Mouse (Mus musculus): ENCODE measurements around the gene Klk6. TPM values are rescaled to one million over a fixed set of nuclear protein-coding genes. Genes with fewer than 3 reads are reported as not detected.

Gene Klk6
- not detected in 2 replicates for total RNA-seq (2023)

DNA sequence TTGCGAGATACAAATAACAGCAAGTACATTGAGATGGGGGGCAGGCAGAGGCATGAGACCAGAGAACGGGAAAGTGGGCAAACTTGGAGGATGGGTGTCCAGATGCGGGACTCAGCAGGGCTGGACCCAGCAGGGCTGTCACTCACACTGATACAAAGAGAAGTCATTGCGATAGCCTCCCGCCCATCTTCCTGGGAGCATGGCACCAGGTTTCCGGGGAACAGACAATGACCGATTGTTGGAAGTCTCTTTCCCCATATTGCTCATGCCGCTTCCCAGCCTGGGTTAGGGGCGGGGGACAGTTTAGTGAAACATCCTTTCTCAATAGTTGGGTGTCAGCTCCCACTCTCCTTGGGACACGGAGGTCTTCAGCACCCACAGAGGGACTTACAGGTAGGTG, at the start of gene Klk6:
Klk6 (plus strand) TSS at position 301 of the 400 bp plus-strand sequence.

DNA sequence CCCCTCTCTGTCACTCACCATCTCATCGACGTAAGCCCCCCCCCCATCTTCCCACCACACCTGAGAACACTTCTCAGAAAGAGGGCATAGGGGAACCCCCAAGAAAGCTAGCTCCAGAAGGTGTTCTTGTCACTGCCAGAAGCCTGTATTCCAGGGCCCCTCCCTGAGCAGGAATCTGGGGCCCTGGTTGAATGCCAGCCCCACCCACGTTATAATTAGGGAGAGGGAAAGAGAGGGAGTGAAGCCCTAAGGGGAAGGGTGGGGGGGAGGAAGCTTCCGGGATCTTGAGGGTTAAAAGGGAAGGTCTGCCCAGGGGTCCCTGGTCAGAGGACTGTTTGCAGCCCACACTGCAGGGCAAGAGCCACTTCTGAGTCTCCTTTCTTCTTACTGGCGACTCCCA, 43.6 kb upstream of the Klk6 start, which contains the start of gene Klk10:
Klk10 (plus strand) TSS at position 290 of the 400 bp plus-strand sequence.

DNA sequence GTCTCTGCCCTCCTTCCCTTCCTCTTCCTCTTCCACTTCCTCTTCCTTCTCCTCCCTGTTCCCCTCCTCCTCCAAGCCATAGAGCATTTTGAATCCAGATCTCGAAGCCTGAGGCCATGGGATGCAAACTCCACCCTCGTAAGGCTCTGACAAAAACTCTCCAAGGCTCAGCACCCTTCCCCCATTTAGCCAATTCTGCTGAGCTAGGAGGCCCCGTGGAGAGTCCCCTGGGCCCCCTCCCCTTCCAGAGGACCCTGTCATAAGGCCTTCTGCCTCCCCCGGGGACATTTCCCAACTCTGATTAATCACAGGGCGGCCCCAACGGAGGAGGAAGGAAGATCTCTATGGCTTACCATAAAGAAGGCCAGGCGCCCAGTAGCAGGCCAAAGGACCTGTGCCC, 32.7 kb upstream of the Klk6 start, which contains the start of gene Klk9:
Klk9 (plus strand) TSS at position 301 of the 400 bp plus-strand sequence.

DNA sequence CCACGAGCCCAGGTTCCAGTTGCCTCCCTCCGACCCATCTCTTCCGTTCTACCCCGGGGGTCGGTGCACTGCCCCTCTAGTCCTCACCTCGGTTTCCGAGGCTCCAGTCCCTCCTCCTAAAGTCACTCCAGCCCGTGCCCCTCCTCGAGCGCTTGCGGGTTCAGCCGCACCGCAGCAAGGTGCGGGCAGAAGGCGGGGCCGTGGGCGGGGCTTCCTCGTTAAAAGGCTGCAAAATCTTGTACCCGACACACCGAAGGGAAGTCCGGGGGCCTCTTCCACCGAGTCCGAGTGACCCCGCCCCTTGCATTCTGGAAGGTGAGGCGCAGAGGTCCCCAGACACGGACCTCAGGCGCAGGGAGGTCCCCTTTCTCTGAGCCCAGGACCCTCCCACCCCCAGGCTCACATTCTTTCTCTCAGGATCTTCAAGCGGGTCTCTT, 26.9 kb upstream of the Klk6 start, which contains the start of gene Klk8:
Klk8 (plus strand) TSS at position 245 of the 437 bp plus-strand sequence.

DNA sequence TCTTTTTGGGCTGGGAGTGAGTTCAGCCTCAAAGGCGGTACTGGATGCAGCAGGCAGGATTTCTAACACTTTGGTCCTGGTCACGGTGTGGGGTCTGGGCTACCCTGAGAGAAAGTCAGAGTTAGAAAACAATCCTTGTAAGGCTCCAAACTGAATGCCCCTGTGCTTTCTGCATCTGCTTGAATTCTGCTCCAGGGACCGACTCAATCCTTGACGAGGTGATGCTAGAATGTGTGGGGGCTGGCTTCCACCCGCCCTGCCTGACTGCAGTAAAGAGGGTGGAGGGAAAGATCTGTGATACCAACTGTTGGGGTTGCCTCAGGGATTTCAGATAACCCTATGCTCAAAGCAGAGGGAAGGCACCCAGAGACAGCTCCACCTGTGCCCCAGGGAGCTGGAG, 13.3 kb upstream of the Klk6 start, which contains the start of gene Klk7:
Klk7 (plus strand) TSS at position 301 of the 400 bp plus-strand sequence.

DNA sequence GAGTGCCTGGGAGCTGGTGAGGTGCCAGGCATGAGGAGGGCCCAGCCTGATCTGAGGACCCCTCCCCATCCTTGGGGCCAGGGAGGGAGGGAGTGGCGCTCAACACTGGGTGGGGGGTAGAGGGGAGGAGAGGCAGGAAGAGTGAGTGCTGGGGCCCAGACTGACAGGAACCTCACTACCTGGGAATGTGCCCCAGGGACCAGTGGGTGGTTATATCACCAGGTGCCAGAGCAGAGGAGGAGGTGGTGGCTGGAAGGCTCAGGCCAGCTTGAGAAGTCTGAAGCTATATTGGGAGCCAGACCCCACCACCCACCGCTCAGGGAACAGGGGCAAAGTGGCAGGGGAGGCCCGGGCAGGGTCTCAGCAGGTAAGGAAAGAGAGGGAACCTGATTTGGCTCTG, 17.4 kb downstream of the Klk6 start, which contains the start of gene Klk5:
Klk5 (plus strand) TSS at position 271 of the 400 bp plus-strand sequence.

DNA sequence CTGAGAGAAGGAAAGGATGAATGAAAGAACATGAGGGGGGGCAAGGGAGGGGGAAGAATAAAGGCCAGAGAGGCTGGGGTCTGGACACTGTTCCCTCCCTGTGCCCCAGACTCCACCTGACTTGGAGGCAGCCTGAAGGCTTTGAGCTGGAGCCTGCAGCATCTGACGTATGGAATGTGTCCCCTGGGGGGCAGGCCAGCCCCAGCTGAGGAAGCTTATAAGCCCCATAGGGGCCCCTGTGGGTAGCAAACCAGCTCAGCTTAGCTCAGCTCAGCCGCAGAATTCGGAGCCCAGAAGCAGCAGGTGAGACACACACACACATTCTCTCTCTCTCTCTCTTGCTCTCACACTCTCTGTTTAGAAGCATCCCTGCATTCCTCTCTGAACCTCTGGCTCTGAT, 56.6 kb downstream of the Klk6 start, which contains the start of gene Klk4:
Klk4 (plus strand) TSS at position 249 of the 400 bp plus-strand sequence.

Other genes starting within 250 kb of the Klk6 start
- gene Zfp719, start 244.9 kb upstream of the Klk6 start, total RNA-seq (2023): 11.0 and 12.6 TPM in 2 replicates
- 0.41 and 0.63 TPM in 2 replicates for gene Zfp819, start 217.3 kb upstream of the Klk6 start, total RNA-seq (2023)
- gene Ceacam18, start 189.8 kb upstream of the Klk6 start, total RNA-seq (2023): not detected in 2 replicates
- 153 and 158 TPM in 2 replicates for gene Siglece, start 164.3 kb upstream of the Klk6 start, total RNA-seq (2023)
- 2.6 and 3.2 TPM in 2 replicates for gene Ctu1, start 152.5 kb upstream of the Klk6 start, total RNA-seq (2023)
- not detected in 2 replicates for gene Klk14, start 134.1 kb upstream of the Klk6 start, total RNA-seq (2023)
- not detected in 2 replicates for gene Klk13, start 111.9 kb upstream of the Klk6 start, total RNA-seq (2023)
- gene Klk12, start 55.6 kb upstream of the Klk6 start, total RNA-seq (2023): not detected in 2 replicates
- not detected in 2 replicates for gene Klk11, start 49.9 kb upstream of the Klk6 start, total RNA-seq (2023)
- gene Klk10, start 43.5 kb upstream of the Klk6 start, total RNA-seq (2023): not detected in 2 replicates
- gene Klk9, start 32.6 kb upstream of the Klk6 start, total RNA-seq (2023): not detected in 2 replicates
- 1.4 and 1.7 TPM in 2 replicates for gene Klk8, start 26.9 kb upstream of the Klk6 start, total RNA-seq (2023)
- not detected in 2 replicates for gene Klk7, start 13.2 kb upstream of the Klk6 start, total RNA-seq (2023)
- gene Klk5, start 17.5 kb downstream of the Klk6 start, total RNA-seq (2023): not detected in 2 replicates
- gene Klk4, start 56.7 kb downstream of the Klk6 start, total RNA-seq (2023): not detected in 2 replicates
- not detected in 2 replicates for gene Klk15, start 109.2 kb downstream of the Klk6 start, total RNA-seq (2023)
- not detected in 2 replicates for gene Klk1b8, start 126.2 kb downstream of the Klk6 start, total RNA-seq (2023)
- gene Klk1b1, start 142.3 kb downstream of the Klk6 start, total RNA-seq (2023): not detected in 2 replicates
- not detected in 2 replicates for gene Klk1b9, start 151.6 kb downstream of the Klk6 start, total RNA-seq (2023)
- not detected in 2 replicates for gene Klk1b11, start 171.4 kb downstream of the Klk6 start, total RNA-seq (2023)
- gene Klk1b26, start 187.7 kb downstream of the Klk6 start, total RNA-seq (2023): not detected in 2 replicates
- not detected in 2 replicates for gene Klk1b27, start 227.8 kb downstream of the Klk6 start, total RNA-seq (2023)